Mouse (Mus musculus): ENCODE data around the gene Map4k1.
"Not testable (repeated sequence)": the region's sequence is repeated elsewhere in the genome, so short reads cannot be mapped to it uniquely, and the experiment has no call there.

Map4k1 gene

GRCm38 (mm10) chr7:28956270-28956669 is 25.6 kb upstream of the Map4k1 start:
- no peak for DNase-seq

DNA sequence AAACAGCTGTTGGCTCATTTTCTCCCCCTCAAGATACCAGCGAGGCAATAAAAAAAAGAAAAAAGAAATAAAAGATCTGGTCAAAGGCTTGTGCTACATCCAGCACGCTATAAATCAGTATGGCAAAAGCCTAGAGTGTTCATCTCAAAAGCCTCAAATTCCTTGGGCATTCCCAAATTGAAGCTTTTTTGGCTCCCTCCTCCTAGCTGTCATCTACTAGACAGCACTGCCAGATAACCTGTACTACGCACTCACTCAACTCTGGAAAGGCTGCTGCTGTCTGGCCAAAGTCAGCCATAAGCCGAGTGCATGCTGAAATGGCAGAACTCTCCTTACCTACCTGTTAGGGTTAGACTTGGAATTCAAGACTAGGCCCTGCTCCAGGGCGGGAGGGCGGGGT is 24.6 kb upstream of the Map4k1 start:
- DNase-seq = no peak

- no peak for DNase-seq
These were observed 23.7 kb upstream of the Map4k1 start for GRCm38 (mm10) chr7:28957997-28958725.

DNA sequence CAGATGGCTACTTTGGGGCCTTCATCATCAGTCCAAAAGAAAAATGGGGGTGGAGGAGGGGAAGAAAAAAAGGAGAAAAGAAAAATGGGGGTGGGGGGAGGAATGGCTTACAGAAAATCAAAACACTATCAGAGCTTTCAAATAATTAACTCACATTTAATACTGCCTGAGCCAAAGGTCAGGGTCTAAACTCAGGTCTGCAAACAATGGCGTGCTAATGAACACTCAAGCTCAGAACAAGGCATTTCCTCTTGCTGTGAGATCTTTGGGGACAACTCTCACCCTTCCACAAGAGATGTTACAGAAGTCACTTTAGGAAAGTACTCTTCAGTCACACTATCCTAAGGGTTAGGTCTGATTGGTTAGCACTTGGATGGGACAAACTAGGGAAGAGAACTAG is 23.1 kb upstream of the Map4k1 start:
- no peak for DNase-seq

GRCm38 (mm10) chr7:28959505-28960045 is 22.3 kb upstream of the Map4k1 start:
- no peak for DNase-seq

- no peak for DNase-seq
These were observed 21.4 kb upstream of the Map4k1 start for GRCm38 (mm10) chr7:28960354-28961046.

GRCm38 (mm10) chr7:28961584-28961926 is 20.3 kb upstream of the Map4k1 start:
- DNase-seq = no peak

GRCm38 (mm10) chr7:28961927-28962670 is 19.8 kb upstream of the Map4k1 start, which contains the start of gene Actn4:
Actn4 (minus strand) TSS chr7:28962340.
- DNase-seq = peak; percentile 98 to 99

DNA sequence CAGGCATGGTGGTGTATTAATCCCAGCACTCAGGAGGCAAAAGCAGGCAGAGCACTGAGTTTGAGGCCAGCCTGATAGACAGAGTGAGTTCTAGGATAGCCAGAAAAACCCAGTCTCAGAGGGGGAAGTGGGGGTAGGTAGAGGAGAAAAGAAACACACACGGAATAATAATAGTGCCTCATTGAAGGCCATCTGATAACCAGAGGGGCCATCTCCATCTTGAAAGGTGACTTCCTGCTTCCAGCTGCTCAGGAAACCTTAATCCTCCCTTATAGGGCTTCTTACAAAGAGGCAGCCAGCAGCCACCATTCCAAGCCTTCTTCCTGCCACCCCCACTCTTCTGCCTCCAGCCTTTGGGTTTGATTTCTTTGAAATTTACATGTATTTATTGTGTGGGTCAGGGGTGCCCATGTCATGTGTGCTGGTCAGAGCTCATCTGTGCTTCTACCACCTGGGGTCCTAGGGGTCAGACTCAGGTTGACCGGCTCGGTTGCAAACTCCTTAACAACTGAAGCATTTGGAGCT is 18.4 kb upstream of the Map4k1 start:
- DNase-seq = no peak

DNA sequence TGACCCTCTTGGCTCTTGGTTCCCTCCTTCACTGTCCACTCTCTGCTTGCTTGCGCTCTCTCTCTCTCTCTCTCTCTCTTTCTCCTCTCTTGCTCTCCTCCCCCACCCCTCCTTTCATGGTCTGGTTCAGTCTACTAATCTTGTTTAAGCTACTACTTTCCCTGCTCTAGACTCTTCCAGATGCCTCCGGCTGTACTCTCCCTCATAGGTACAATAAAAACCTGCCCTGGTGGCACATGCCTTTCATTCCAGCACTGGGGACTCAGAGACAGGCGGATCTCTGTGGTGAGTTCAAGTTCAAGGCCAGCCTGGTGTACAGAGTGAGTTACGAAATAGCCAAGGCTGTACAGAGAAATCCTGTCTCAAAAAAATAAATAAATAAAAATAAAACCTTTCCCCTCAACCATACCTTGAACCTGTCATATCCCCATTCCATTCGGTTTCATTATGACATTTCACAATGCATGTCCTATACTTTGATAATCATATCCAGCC is 16.5 kb upstream of the Map4k1 start:
- no peak for DNase-seq

DNA sequence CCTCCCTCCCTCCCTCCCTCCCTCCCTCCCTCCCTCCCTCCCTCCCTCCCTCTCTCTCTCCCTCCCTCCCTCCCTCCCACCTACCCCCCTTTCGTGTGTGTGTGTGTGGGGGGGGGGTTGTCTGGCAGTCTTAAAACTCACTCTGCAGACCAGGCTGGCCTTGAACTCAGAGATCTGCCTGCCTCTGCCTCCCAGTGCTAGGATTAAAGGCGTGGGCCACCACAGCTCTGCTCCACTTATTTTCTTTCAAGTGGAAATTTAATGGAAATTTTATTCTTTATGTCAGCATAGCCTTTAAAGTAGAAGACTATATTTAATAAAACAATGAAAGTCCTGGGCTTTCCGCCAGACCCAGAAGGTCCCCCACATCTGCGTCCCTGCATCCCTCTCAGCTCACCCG is 15.7 kb upstream of the Map4k1 start:
- DNase-seq = no peak

DNA sequence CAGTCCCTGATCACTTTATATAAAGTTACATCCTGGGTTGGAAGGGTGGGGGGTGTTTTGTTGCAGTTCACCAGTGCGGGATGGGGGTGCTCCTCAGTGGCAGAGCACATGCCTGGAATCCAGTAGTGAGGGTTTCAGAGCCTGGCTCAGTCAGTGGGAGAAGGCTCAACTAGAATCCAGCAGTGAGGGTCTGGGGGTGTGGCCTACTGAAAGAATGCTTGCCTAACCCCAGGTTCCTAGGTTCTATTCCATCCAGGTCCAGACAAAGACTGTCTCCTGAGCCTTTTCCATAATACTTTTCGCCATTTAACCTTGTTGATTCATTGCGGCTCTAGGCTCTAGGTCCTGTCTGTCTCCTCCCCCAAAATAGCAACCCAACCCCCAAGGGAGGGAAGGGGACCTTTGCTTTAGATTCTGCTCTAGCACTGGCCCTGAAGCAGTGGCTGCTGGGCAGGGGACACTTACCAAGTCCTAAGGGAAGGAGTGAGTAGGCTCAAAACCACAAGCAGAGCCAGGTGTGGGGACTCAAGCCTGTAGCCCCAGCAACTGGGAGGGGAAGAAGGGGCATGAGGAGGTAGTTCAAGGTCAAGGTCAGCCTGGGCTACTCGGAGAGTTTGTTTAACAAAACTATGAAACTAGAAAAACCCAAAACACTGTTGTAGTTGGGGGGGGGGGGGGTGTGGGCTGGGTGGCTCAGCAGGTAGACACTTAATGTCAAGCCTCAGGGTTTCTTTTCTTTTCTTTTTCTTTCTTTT is 14.9 kb upstream of the Map4k1 start:
- DNase-seq = no peak

DNA sequence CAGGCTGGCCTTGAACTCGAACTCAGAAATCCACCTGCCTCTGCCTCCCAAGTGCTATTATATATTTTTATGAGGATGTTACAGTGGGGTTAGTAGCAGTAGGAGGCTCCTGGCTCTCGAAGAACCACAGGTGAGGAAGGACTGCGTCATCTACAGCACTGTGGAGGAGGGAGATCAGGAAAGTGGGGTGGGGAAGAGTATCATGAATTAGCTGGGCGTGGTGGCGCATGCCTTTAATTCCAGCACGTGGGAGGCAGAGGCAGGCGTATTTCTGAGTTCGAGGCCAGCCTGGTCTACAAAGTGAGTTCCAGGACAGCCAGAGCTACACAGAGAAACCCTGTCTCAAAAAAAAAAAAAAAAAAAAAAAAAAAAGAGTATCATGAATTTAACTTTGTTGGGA is 13.7 kb upstream of the Map4k1 start:
- not testable (repeated sequence) for DNase-seq

DNA sequence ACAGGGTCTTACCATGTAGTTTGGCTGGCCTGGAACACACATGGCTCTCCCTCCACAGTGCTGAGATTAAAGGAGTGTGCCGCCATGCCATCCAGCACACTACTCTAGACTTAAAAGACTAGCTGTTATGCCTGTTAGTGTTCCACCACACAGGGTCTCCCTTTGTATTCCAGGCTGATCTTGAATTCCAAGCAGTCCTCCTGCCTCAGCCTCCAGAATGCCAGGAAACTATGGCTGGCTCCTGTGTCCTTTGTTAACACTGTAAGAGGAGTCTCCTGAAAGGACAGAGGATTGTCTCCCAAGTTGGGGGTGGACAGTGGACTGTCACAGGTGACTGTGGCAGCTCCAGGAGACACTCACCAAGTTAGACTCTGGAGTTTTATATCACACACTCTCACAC is 12.6 kb upstream of the Map4k1 start:
- no peak for DNase-seq

GRCm38 (mm10) chr7:28969672-28970394 is 12.0 kb upstream of the Map4k1 start:
- no peak for DNase-seq

DNA sequence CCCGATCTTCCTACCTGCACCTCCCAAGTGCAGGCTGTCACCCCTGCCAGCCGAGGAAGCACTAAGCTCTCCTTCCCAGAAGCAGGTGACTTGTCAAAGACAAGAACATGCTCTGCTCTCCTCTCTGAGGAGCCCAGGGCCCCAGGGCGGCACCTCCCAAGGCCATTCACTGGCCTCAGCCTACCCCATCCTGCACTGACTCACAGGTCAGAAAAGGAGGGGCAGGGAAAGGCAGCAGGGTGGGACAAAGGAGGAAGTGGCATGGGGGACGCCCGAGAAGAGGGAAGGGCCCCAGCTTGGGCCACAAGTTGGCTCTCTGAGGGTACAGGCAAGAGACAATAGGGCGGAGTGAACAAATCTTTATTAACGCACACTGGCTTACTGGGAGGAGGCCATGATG is 10.8 kb upstream of the Map4k1 start:
- DNase-seq = no peak

DNA sequence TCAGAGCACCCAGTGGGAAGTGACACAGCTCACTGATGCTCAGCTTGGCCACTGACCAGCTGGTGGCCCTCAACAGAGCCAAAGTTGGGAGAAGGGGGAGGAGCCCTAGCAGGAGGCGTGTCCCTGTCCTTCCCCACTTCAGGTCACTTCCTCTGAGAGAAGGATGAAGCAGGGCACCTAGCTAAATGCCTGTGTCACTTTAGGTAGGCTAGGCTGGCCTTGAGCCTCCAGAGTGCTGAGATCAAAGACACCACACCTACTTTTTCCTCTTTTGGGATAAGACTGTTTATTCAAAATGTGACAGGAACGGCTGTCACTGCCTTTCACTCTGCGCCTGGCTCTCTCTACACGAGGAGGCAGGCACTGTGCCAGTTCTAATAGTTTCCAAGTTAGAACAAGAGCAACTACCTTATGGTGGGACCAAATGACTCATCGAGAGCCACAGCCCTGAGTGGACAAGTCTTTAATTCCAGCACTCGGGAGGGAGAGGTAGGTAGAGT is 10.0 kb upstream of the Map4k1 start:
- DNase-seq = no peak

DNA sequence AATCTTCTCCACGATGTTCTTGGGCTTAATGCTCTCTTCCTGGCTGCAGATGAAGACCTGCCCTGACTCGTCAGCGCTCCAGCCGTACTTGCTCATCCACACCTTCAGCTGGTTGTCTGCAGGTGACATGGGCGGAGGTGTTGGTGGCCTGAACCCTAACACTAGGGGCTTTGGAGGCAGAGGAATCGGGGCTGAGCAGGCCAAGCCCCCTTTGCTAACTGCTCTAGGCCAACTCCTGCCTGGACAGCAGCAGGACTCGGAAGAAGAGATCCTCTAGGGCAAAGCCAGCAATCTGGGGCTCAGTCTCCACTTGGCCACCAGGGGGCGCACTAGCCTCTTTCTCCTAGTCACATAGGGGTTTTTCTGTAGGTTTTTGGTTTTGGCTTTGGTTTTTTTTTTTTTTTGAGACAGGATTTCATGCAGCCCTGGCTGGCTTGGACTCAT is 9.3 kb upstream of the Map4k1 start:
- peak; percentile 64 to 87 for DNase-seq

DNA sequence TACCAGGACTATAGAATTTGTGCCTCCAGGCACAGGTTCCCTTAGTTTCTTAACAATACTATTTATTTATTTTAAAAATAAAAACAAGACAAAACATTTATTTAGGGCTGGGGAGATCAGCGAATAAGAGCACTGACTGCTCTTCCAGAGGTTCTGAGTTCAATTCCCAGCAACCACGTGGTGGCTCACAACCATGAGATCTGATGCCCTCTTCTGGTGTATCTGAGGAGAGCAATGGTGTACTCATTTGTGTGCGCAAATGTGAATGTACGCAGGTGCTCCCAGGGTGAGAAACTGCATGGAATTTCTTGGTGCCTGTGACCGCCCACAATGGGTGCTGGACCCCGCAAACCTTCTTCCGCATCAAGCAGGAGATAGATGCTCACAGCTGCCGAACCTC is 8.8 kb upstream of the Map4k1 start:
- DNase-seq = no peak

DNA sequence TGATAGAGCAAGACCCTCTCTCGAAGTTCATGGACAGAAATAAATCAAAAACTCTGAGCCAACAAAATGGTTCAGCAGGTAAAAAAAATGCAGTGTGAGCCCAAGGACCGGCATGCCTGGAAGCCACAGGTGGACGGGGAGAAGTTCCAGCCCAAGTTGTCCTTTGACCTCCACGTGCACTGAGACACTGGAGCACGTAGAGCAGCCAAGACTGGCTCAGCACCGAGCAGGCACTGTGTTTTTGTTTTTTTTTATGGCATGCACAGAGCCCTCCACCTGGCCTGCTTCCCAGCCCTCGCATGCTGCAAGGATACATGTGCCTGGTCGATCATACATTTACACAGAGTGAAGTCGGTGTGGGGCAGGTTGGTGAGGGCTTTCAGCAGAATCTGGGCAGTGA is 4.3 kb upstream of the Map4k1 start:
- no peak for DNase-seq

DNA sequence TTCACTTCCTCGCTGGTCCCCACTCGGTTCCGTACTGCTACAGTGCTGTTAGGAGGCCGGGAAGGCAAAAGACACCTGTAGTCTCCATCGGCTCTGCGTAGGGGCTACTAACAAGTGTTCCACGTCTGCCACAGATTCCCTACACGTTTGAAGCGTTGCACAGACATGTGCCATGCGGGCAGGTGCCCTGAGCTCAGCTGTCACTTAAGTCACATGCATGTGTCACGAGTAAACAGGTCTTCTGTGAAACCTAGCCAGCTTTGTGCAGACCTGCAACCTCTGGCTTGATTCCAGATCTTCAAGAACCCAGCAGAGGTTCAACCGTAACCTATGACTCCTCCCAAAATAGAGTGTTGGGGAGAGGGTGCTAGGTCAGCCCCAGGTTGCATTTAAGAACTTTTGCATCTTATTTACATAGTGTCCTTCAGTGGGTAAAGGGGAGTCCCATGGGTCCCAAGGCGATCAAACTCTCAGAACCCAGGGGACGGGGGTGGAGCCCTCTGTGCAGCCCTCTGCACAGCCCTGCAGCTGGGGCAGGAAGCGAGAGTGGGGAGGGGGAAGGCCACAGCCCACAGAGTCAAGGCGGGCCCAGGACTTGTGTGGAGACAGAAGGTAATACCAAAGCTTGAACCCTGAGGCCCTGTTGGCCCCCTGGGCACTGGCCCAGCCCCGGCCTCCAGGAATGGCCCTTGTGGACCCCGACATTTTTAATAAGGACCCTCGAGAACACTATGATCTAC is 594 bp downstream of the Map4k1 start:
- DNase-seq = peak; percentile 80 to 92

Measured in spleen, adult 18-20 months (tissue).